Comparison of ENCODE assay signal across 25 mouse cellular contexts in the genomic region with DNA sequence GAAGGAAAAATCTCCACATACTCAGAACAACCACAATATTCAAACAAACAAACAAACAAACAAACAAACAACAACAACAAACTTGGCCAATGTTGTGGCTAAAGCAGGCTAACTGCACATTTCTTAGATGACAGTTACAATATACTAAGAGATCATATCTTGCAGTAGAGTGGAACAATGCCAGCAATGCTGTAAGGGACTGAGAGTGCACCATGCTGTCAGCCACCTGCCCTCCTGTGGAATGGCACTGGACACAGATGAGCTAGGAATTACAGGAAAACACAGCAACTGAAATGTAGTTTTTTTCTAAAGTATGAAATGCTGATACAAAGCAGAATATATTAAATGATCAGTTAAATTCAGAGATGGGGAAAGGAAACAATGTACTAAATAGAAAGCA. TPM values are rescaled to one million over a fixed set of nuclear protein-coding genes. Genes with fewer than 3 reads are reported as not detected.
DNase-seq lines count a peak whose midpoint lies in the region; ATAC-seq and TF ChIP-seq lines count a peak whose summit lies in the region.
"Had no signal": no experiment of that assay in that cellular context is flagged by ENCODE, and none has a peak within 500 bp of the region (broad histone marks: within the 10 kb centered on the region; RNA-seq: fewer than 3 reads in every experiment).

No protein-coding gene starts in this region.

- ATAC-seq in cerebellum, adult (ENCODE audit: insufficient number of reproducible peaks, low FRiP score, low TSS enrichment): peak; percentile 79; the same call in 1 of the 2 replicates
- no peak for ATAC-seq in granulocyte monocyte progenitor cell, adult 5-6 weeks (replicated peaks; ENCODE audit: poor library complexity, severe bottlenecking)
- ATAC-seq: CD4-positive, CD25-positive, alpha-beta regulatory T cell, adult 4 months; forebrain, embryonic 14.5 days; intestine, embryonic 16.5 days had no signal

- no peak for DNase-seq in cerebellum, postnatal 4 days (ENCODE audit: low spot score in 2 of 2)
- peak; percentile 55 to 82 for DNase-seq in cerebellum, adult 2 months
- DNase-seq in cerebellum, postnatal 10 days: peak; percentile 64 to 67
- DNase-seq in retina, postnatal 1 day: no peak
- no peak for DNase-seq in layer of hippocampus, adult 11-12 months (ENCODE audit: low spot score)
- DNase-seq: adrenal gland, postnatal 10 days; B cell, adult 2 months; gastrocnemius, postnatal 36 days; heart, adult 2 months; kidney, adult 8-10 months had no signal

- H3K27ac ChIP-seq in cerebellum, adult 2 months (ENCODE audit: insufficient read depth, low read length): no peak overlapping the region
- H3K27ac ChIP-seq: embryonic facial prominence, embryonic 10.5 days; heart, adult 2 months; hindbrain, embryonic 10.5 days; hindbrain, embryonic 14.5 days had no signal

- H3K27me3 ChIP-seq in cerebellum, adult 2 months (ENCODE audit: control insufficient read depth, insufficient read depth, low read length): no peaks in the 10 kb centered on the region
- H3K27me3 ChIP-seq: heart, embryonic 12.5 days had no signal

- H3K4me1 ChIP-seq in cerebellum, adult 2 months (ENCODE audit: control insufficient read depth, insufficient read depth, low read length): peaks cover 5% of the 10 kb centered on the region
- H3K4me1 ChIP-seq: embryonic facial prominence, embryonic 10.5 days; heart, embryonic 12.5 days; hindbrain, embryonic 10.5 days had no signal

- H3K4me3 ChIP-seq in cerebellum, adult 2 months (replicated peaks; ENCODE audit: insufficient read depth, low read depth, low read length): no peak overlapping the region
- H3K4me3 ChIP-seq: embryonic facial prominence, embryonic 10.5 days; heart, adult 2 months; heart, embryonic 12.5 days; hindbrain, embryonic 10.5 days had no signal

- no peak for TF ChIP-seq POLR2A in cerebellum, adult 2 months (IDR thresholded peaks at IDR 0.05; ENCODE audit: borderline replicate concordance, insufficient read depth, low read length)

- TF ChIP-seq CTCF in cerebellum, adult 2 months (IDR thresholded peaks at IDR 0.05; ENCODE audit: borderline replicate concordance, insufficient read depth, low read depth, low read length): peak; percentile 22; the same call in 1 of the 2 replicates

RNA-seq across cellular contexts. Expression of gene Ndufa10, which starts 15.9 kb away (rescaled TPM):
- polyA plus RNA-seq in cerebellum, adult 2 months (2012; rRNA removed): 226 and 229 TPM in 2 replicates
- total RNA-seq in granulocyte monocyte progenitor cell, adult 5-6 weeks (2014; fragmentation: Nextera tagmentation): 134 and 155 TPM in 2 replicates
- total RNA-seq in granulocyte monocyte progenitor cell, adult 5-6 weeks (2017): 103 and 107 TPM in 2 replicates

RNA-seq across cellular contexts. Expression of gene Olfr1416, which starts 27.2 kb away (rescaled TPM):
- not detected in 2 replicates for polyA plus RNA-seq in cerebellum, adult 2 months (2012; rRNA removed)
- total RNA-seq in granulocyte monocyte progenitor cell, adult 5-6 weeks (2014; fragmentation: Nextera tagmentation): not detected in 2 replicates
- not detected in 2 replicates for total RNA-seq in granulocyte monocyte progenitor cell, adult 5-6 weeks (2017)
- total RNA-seq: adrenal gland, postnatal 10 days; adrenal gland, postnatal 4 days; gastrocnemius, adult 8-10 months; gastrocnemius, postnatal 36 days; heart, adult 2 months; heart, postnatal 25 days had no signal
- polyA plus RNA-seq: CD4-positive, CD25-positive, alpha-beta regulatory T cell, adult 4 months; embryonic facial prominence, embryonic 10.5 days; forebrain, embryonic 14.5 days; G1E; heart, adult 2 months; heart, embryonic 12.5 days; heart, embryonic 16.5 days; hindbrain, embryonic 10.5 days; hindbrain, embryonic 14.5 days; intestine, embryonic 16.5 days had no signal

RNA-seq across cellular contexts. Expression of gene Olfr1415, which starts 38.1 kb away (rescaled TPM):
- polyA plus RNA-seq in cerebellum, adult 2 months (2012; rRNA removed): not detected in 2 replicates
- not detected in 2 replicates for total RNA-seq in granulocyte monocyte progenitor cell, adult 5-6 weeks (2014; fragmentation: Nextera tagmentation)
- not detected in 2 replicates for total RNA-seq in granulocyte monocyte progenitor cell, adult 5-6 weeks (2017)
- total RNA-seq: adrenal gland, postnatal 10 days; adrenal gland, postnatal 4 days; gastrocnemius, adult 8-10 months; gastrocnemius, postnatal 36 days; heart, adult 2 months; heart, postnatal 25 days had no signal
- polyA plus RNA-seq: CD4-positive, CD25-positive, alpha-beta regulatory T cell, adult 4 months; embryonic facial prominence, embryonic 14.5 days; forebrain, embryonic 14.5 days; G1E; heart, adult 2 months; heart, embryonic 12.5 days; heart, embryonic 16.5 days; hindbrain, embryonic 10.5 days; hindbrain, embryonic 14.5 days; intestine, embryonic 16.5 days had no signal

Comparison
In these comparisons a context has a peak if more than half of its experiments do, and no peak if none do; other contexts are left out.
1. DNase-seq: peak in cerebellum, adult 2 months (2 of 2) and cerebellum, postnatal 10 days (2 of 2); none in cerebellum, postnatal 4 days (0 of 2), retina, postnatal 1 day (single experiment) and layer of hippocampus, adult 11-12 months (single experiment).